Mouse (Mus musculus) embryonic fibroblast, embryonic 13.5 days (primary cell): ENCODE results near the gene Ndfip2.

Experiments
- CTCF ChIP-seq: IDR thresholded peaks from 2 replicates; pipeline ENCODE4 v1.5.1; 2011; ENCODE audit warnings: mild to moderate bottlenecking, control low read depth, low read length, moderate library complexity, borderline replicate concordance; ENCODE audit not compliant: insufficient read depth
- POLR2A ChIP-seq: IDR thresholded peaks from 2 replicates; pipeline ENCODE4 v1.6.1; 2011; ENCODE audit warnings: low read depth, mild to moderate bottlenecking, control low read depth, low read length, moderate library complexity

DNA sequence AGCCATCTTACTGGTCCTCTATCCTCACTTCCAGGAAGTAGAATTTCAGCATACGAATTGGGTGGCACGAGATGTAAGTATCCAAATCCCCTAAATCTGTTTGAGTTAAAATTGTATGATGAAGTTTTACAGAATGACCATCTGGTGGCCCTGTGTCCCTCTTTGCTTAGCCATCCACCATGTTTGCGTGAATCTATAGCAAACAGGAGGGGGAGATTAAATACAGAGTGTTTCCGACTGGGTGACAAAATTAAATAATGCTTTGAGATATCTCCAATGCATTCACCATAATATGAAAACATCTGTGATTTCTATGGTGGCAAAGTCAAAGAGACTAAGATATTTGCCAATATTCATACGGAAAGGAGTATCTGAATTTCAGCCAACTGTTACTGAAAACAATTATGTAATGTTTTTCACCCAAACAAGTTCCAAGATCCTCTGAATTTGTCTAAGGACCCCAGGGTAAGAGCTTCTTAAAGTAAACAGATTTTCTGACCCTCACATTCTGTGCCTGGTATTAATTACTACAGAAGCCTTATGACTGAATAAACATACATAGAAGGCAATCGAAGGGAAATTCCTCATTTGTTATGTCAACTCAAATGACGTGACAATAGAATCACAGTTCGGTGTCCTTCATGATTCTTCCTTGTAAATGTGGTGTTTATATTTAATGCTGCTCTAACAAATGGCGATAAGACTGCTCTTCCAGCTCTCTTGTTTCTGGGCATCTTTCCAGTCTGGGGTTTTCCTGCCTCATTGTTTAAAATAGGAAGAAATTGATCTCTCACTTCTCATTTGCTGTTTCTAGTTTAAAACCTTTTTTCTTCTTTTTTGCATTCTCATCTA, 38.6 kb upstream of the Ndfip2 start:
- TF ChIP-seq POLR2A (no peak), CTCF (no peak)
